Mouse (Mus musculus) G1E (cell line): Measurements from ENCODE around the gene Wdr78.

ENCODE experiments used
- CTCF ChIP-seq: IDR thresholded peaks from 2 replicates; pipeline ENCODE4 v1.5.1; 2012; ENCODE audit warnings: low read depth, low read length, inconsistent platforms, mixed read lengths
- GATA1 ChIP-seq: IDR thresholded peaks from 2 replicates; pipeline ENCODE4 v1.6.1; 2012; ENCODE audit warnings: borderline replicate concordance, low read length, inconsistent platforms, mixed read lengths
- GATA2 ChIP-seq: IDR thresholded peaks from 2 replicates; pipeline ENCODE4 v1.6.1; 2012; ENCODE audit warnings: low read depth, low read length, inconsistent platforms, borderline replicate concordance
- POLR2AphosphoS5 ChIP-seq: IDR thresholded peaks from 2 replicates; pipeline ENCODE4 v1.6.1; 2012; ENCODE audit warnings: low read depth, low read length, inconsistent platforms; ENCODE audit not compliant: insufficient replicate concordance

DNA sequence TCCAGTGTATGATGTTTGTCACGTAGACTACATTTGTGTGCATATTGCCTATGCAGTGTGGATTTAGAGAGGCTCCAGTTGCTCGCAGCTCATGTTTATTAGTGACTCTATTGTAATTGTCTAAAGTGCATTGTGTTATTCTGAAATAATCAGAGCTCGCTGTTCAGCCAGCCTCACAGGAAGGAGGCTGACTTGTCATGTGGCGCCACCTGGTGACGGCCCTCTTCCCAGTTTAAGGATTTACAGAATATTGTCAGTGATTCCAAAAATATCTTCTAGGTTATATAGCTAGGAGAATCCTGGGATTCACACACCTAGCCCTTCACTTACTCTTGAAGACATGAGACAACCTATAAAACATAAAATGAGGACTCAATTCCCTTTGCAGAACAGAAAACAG lies 32.0 kb upstream of the Wdr78 start:
- TF ChIP-seq GATA1 (no peak), CTCF (no peak; the same call in 1 of the 2 replicates), GATA2 (no peak), POLR2AphosphoS5 (no peak)
